Mouse (Mus musculus) inflammation-experienced regulatory T-cells (primary cell): ENCODE results near the gene Wipi1. TPM values are rescaled to one million over a fixed set of nuclear protein-coding genes. Genes with fewer than 3 reads are reported as not detected.

Experiments used
- polyA plus RNA-seq, 2 experiments: library from polyadenylated mRNA; unstranded; fragments of 100-300 nt; shearing (Covaris generic); gene quantifications; one replicate each; pipeline ENCODE4 v1.2.1; 2017

Wipi1 gene
- polyA plus RNA-seq: under 1 TPM; 0.45 to 0.54 TPM

GRCm38 (mm10) chr11:109611303-109612149 lies at the start of gene Wipi1:
Wipi1 (minus strand) TSS chr11:109611967.

GRCm38 (mm10) chr11:109649206-109649605 lies 37.4 kb upstream of the Wipi1 start, which contains the start of gene Prkar1a:
Prkar1a (plus strand) TSS chr11:109649405.

Other genes with a start within 250 kb of the Wipi1 start
- gene Gna13, start 249.1 kb downstream of the Wipi1 start, polyA plus RNA-seq: 10 to 100 TPM; 74.6 to 79.0 TPM
- gene 9930022D16Rik, start 198.1 kb downstream of the Wipi1 start, polyA plus RNA-seq: under 1 TPM; 0.10 to 0.11 TPM
- 10 to 100 TPM; 28.6 to 30.0 TPM for gene Amz2, start 186.0 kb downstream of the Wipi1 start, polyA plus RNA-seq
- 1 to 10 TPM; 2.3 to 2.7 TPM for gene Arsg, start 138.6 kb downstream of the Wipi1 start, polyA plus RNA-seq
- 10 to 100 TPM; 12.3 to 14.0 TPM for gene Slc16a6, start 138.4 kb downstream of the Wipi1 start, polyA plus RNA-seq
- gene Prkar1a, start 37.4 kb upstream of the Wipi1 start, polyA plus RNA-seq: 100 to 1,000 TPM; 435 to 459 TPM
- 1 to 10 TPM; 1.4 to 4.4 TPM for gene Fam20a, start 110.3 kb upstream of the Wipi1 start, polyA plus RNA-seq
- gene 1700012B07Rik, start 216.1 kb upstream of the Wipi1 start, polyA plus RNA-seq: under 1 TPM in 1 of 2 experiments, not detected in 1; 0.23 TPM